In the genomic region with DNA sequence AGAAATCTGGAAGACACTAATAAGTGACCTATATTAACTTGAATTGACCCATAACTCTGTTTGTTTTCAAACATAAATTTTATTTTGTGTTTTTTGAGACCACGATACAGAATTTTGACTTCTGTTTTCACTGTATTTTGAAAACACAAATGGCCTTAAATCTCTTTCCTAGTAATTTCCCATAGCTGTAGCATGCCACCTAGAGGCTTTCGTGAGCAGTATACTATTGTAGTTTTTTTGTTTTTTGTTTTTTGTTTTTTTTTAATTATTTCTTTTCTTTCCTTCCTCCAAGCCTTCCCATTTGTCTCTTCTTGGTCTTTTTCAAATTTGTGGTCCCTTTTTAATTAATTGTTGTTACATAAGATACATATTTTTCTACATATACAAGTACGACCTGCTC, we compare ENCODE assay signal across 25 mouse cellular contexts. TPM values are rescaled to one million over a fixed set of nuclear protein-coding genes. Genes with fewer than 3 reads are reported as not detected.
DNase-seq lines count a peak whose midpoint lies in the region; ATAC-seq and TF ChIP-seq lines count a peak whose summit lies in the region.
"Had no signal": no experiment of that assay in that cellular context is flagged by ENCODE, and none has a peak within 500 bp of the region (broad histone marks: within the 10 kb centered on the region; RNA-seq: fewer than 3 reads in every experiment).

No protein-coding gene starts in this region.

- H3K9ac ChIP-seq in embryonic facial prominence, embryonic 11.5 days (replicated peaks; ENCODE audit: low read length), result no peak overlapping the region
- H3K9ac ChIP-seq in stomach, postnatal 0 days (ENCODE audit: low read length), result no peak overlapping the region
- H3K9ac ChIP-seq: embryonic facial prominence, embryonic 13.5 days; forebrain, embryonic 12.5 days; heart, embryonic 15.5 days; hindbrain, embryonic 15.5 days had no signal

- no peaks in the 10 kb centered on the region for H3K4me1 ChIP-seq in embryonic facial prominence, embryonic 11.5 days (ENCODE audit: control insufficient read depth, insufficient read depth, low read length)
- no peaks in the 10 kb centered on the region for H3K4me1 ChIP-seq in embryonic facial prominence, embryonic 10.5 days
- H3K4me1 ChIP-seq in stomach, postnatal 0 days (replicated peaks; ENCODE audit: control insufficient read depth, insufficient read depth), result no peaks in the 10 kb centered on the region
- H3K4me1 ChIP-seq: embryonic facial prominence, embryonic 13.5 days; forebrain, embryonic 12.5 days; heart, embryonic 15.5 days; hindbrain, embryonic 10.5 days; hindbrain, embryonic 15.5 days had no signal

- ATAC-seq in embryonic facial prominence, embryonic 11.5 days (replicated peaks; ENCODE audit: insufficient number of reproducible peaks, low FRiP score, low TSS enrichment, low read depth), result no peak
- no peak for ATAC-seq in stomach, postnatal 0 days (ENCODE audit: low FRiP score, low TSS enrichment)
- ATAC-seq: forebrain, embryonic 16.5 days; inflammation-experienced regulatory T-cells, adult 6 months had no signal

- peak; percentile 10 for DNase-seq in embryonic facial prominence, embryonic 11.5 days (ENCODE audit: low spot score)
- no peak for DNase-seq in embryonic facial prominence, embryonic 10.5 days (ENCODE audit: low spot score)
- no peak for DNase-seq in layer of hippocampus, adult 2 months (ENCODE audit: low spot score in 2 of 2)
- DNase-seq in layer of hippocampus, postnatal 14 days (ENCODE audit: low spot score in 2 of 2), result no peak
- peak; percentile 12 for DNase-seq in A20 (ENCODE audit: low read depth, low spot score)
- DNase-seq in stomach, postnatal 0 days (ENCODE audit: low spot score), result no peak
- DNase-seq in cerebellum, adult 8-10 months, result no peak
- DNase-seq: adrenal gland, postnatal 25 days; cerebellum, adult 18-20 months; cerebellum, postnatal 10 days; gastrocnemius, postnatal 14 days; heart, adult 2 months; heart, postnatal 14 days had no signal

- no peak overlapping the region for H3K4me2 ChIP-seq in embryonic facial prominence, embryonic 11.5 days (ENCODE audit: low read depth, low read length)
- H3K4me2 ChIP-seq in stomach, postnatal 0 days (replicated peaks; ENCODE audit: low read depth), result no peak overlapping the region
- H3K4me2 ChIP-seq: embryonic facial prominence, embryonic 13.5 days; forebrain, embryonic 12.5 days; heart, embryonic 11.5 days; heart, embryonic 15.5 days; hindbrain, embryonic 15.5 days had no signal

- no peak overlapping the region for H3K4me3 ChIP-seq in embryonic facial prominence, embryonic 11.5 days (ENCODE audit: low read depth, low read length)
- no peak overlapping the region for H3K4me3 ChIP-seq in embryonic facial prominence, embryonic 10.5 days
- no peak overlapping the region for H3K4me3 ChIP-seq in layer of hippocampus, adult 2 months
- no peak overlapping the region for H3K4me3 ChIP-seq in stomach, postnatal 0 days (ENCODE audit: low read depth, low read length)
- H3K4me3 ChIP-seq: embryonic facial prominence, embryonic 13.5 days; forebrain, embryonic 12.5 days; heart, adult 2 months; heart, embryonic 15.5 days; hindbrain, embryonic 10.5 days; hindbrain, embryonic 15.5 days had no signal

- TF ChIP-seq EP300 in stomach, postnatal 0 days (optimal IDR thresholded peaks at IDR 0.05), result no peak

- TF ChIP-seq CTCF in layer of hippocampus, adult 2 months (conservative IDR thresholded peaks at IDR 0.05), result peak; percentile 70
- TF ChIP-seq CTCF in stomach, postnatal 0 days (IDR thresholded peaks at IDR 0.05; ENCODE audit: low read depth), result peak; percentile 30

- no peaks in the 10 kb centered on the region for H3K9me3 ChIP-seq in embryonic facial prominence, embryonic 11.5 days (replicated peaks; ENCODE audit: control insufficient read depth, low read length)
- H3K9me3 ChIP-seq in embryonic facial prominence, embryonic 10.5 days, result no peaks in the 10 kb centered on the region
- no peaks in the 10 kb centered on the region for H3K9me3 ChIP-seq in stomach, postnatal 0 days (ENCODE audit: control insufficient read depth, low read length)
- H3K9me3 ChIP-seq: embryonic facial prominence, embryonic 13.5 days; forebrain, embryonic 12.5 days; G1E; heart, embryonic 15.5 days; hindbrain, embryonic 10.5 days; hindbrain, embryonic 15.5 days had no signal

- no peak overlapping the region for H3K27ac ChIP-seq in embryonic facial prominence, embryonic 11.5 days (replicated peaks; ENCODE audit: low read depth, low read length)
- H3K27ac ChIP-seq in embryonic facial prominence, embryonic 10.5 days (replicated peaks), result no peak overlapping the region
- H3K27ac ChIP-seq in layer of hippocampus, adult 2 months, result no peak overlapping the region
- no peak overlapping the region for H3K27ac ChIP-seq in stomach, postnatal 0 days (replicated peaks)
- H3K27ac ChIP-seq: embryonic facial prominence, embryonic 13.5 days; forebrain, embryonic 12.5 days; heart, adult 2 months; heart, embryonic 15.5 days; hindbrain, embryonic 10.5 days; hindbrain, embryonic 15.5 days had no signal

- 82% methylated on average over 3 of the region's 3 CpGs for WGBS in embryonic facial prominence, embryonic 11.5 days
- 83% methylated on average over 3 of the region's 3 CpGs for WGBS in embryonic facial prominence, embryonic 10.5 days
- WGBS in stomach, postnatal 0 days, result 75% methylated on average over 3 of the region's 3 CpGs

- H3K36me3 ChIP-seq in embryonic facial prominence, embryonic 11.5 days (replicated peaks; ENCODE audit: control insufficient read depth, insufficient read depth, low read depth, low read length), result no peaks in the 10 kb centered on the region
- no peaks in the 10 kb centered on the region for H3K36me3 ChIP-seq in embryonic facial prominence, embryonic 10.5 days (replicated peaks)
- no peaks in the 10 kb centered on the region for H3K36me3 ChIP-seq in stomach, postnatal 0 days (ENCODE audit: control insufficient read depth, insufficient read depth, low read length)
- H3K36me3 ChIP-seq: embryonic facial prominence, embryonic 13.5 days; forebrain, embryonic 12.5 days; G1E; heart, embryonic 15.5 days; hindbrain, embryonic 10.5 days; hindbrain, embryonic 15.5 days had no signal

- no peaks in the 10 kb centered on the region for H3K27me3 ChIP-seq in embryonic facial prominence, embryonic 11.5 days (ENCODE audit: control insufficient read depth, insufficient read depth, low read length)
- no peaks in the 10 kb centered on the region for H3K27me3 ChIP-seq in embryonic facial prominence, embryonic 10.5 days (replicated peaks; ENCODE audit: low read depth, poor library complexity, severe bottlenecking)
- no peaks in the 10 kb centered on the region for H3K27me3 ChIP-seq in stomach, postnatal 0 days (ENCODE audit: control insufficient read depth, insufficient read depth, low read length)
- H3K27me3 ChIP-seq: embryonic facial prominence, embryonic 13.5 days; forebrain, embryonic 12.5 days; heart, embryonic 15.5 days; hindbrain, embryonic 15.5 days had no signal

RNA-seq across cellular contexts. Expression of a gene that starts 28.8 kb away (rescaled TPM):
- polyA plus RNA-seq in embryonic facial prominence, embryonic 11.5 days (2014; fragmentation: Nextera tagmentation; extraction: Ambion mirVana), result not detected in 2 replicates
- not detected in 2 replicates for polyA plus RNA-seq in embryonic facial prominence, embryonic 10.5 days (2016; fragmentation: Nextera tagmentation; extraction: Ambion mirVana)
- total RNA-seq in layer of hippocampus, adult 2 months (2021), result not detected
- not detected for total RNA-seq in layer of hippocampus, postnatal 14 days (2021)
- polyA plus RNA-seq in stomach, postnatal 0 days (2015; fragmentation: Nextera tagmentation; extraction: Ambion mirVana), result 0.84 and 1.7 TPM in 2 replicates
- total RNA-seq: adrenal gland, adult 18-20 months; adrenal gland, postnatal 25 days; gastrocnemius, postnatal 14 days; heart, adult 2 months; heart, postnatal 14 days had no signal
- polyA plus RNA-seq: forebrain, embryonic 12.5 days; forebrain, embryonic 16.5 days; frontal cortex, adult 2 months; G1E; gonadal fat pad, adult 2 months; heart, adult 2 months; heart, embryonic 11.5 days; heart, embryonic 15.5 days; hindbrain, embryonic 10.5 days; hindbrain, embryonic 15.5 days; inflammation-experienced regulatory T-cells, adult 6 months had no signal

RNA-seq across cellular contexts. Expression of a gene that starts 40.7 kb away (rescaled TPM):
- not detected in 2 replicates for polyA plus RNA-seq in embryonic facial prominence, embryonic 11.5 days (2014; fragmentation: Nextera tagmentation; extraction: Ambion mirVana)
- not detected in 2 replicates for polyA plus RNA-seq in embryonic facial prominence, embryonic 10.5 days (2016; fragmentation: Nextera tagmentation; extraction: Ambion mirVana)
- total RNA-seq in layer of hippocampus, adult 2 months (2021), result not detected
- total RNA-seq in layer of hippocampus, postnatal 14 days (2021), result not detected
- polyA plus RNA-seq in stomach, postnatal 0 days (2015; fragmentation: Nextera tagmentation; extraction: Ambion mirVana), result 1.4 TPM in 2 replicates
- total RNA-seq: adrenal gland, adult 18-20 months; adrenal gland, postnatal 25 days; G1E; gastrocnemius, postnatal 14 days; heart, adult 2 months; heart, postnatal 14 days had no signal
- polyA plus RNA-seq: forebrain, embryonic 16.5 days; frontal cortex, adult 2 months; G1E; gonadal fat pad, adult 2 months; heart, embryonic 15.5 days; hindbrain, embryonic 10.5 days; hindbrain, embryonic 15.5 days had no signal

Comparison
In these comparisons a context has a peak if more than half of its experiments do, and no peak if none do; other contexts are left out.
1. DNase-seq: peak in embryonic facial prominence, embryonic 11.5 days (single experiment) and A20 (single experiment); none in embryonic facial prominence, embryonic 10.5 days (single experiment), layer of hippocampus, adult 2 months (0 of 2), layer of hippocampus, postnatal 14 days (0 of 2), stomach, postnatal 0 days (single experiment) and cerebellum, adult 8-10 months (single experiment).